Mouse (Mus musculus): ENCODE data around the gene Zfp949. TPM values are rescaled to one million over a fixed set of nuclear protein-coding genes. Genes with fewer than 3 reads are reported as not detected.

Gene Zfp949
- polyA plus RNA-seq, 1 experiment from 2014 or later, result 14.7 TPM

Other genes with a start within 250 kb of the Zfp949 start
- gene Nt5e, start 220.8 kb upstream of the Zfp949 start, polyA plus RNA-seq (2016; fragmentation: Nextera tagmentation; extraction: Ambion mirVana), result 0.86 and 0.98 TPM in 2 replicates
- 20.7 and 22.3 TPM in 2 replicates for gene Snx14, start 109.1 kb upstream of the Zfp949 start, polyA plus RNA-seq (2016; fragmentation: Nextera tagmentation; extraction: Ambion mirVana)
- 0.42 and 1.1 TPM in 2 replicates for gene Gm20537, start 91.4 kb upstream of the Zfp949 start, polyA plus RNA-seq (2016; fragmentation: Nextera tagmentation; extraction: Ambion mirVana)
- 102 and 104 TPM in 2 replicates for gene Syncrip, start 65.4 kb upstream of the Zfp949 start, polyA plus RNA-seq (2016; fragmentation: Nextera tagmentation; extraction: Ambion mirVana)
- 0.15 TPM in 1 of 2 replicates, not detected in the other for gene Trim43a, start 32.9 kb downstream of the Zfp949 start, polyA plus RNA-seq (2016; fragmentation: Nextera tagmentation; extraction: Ambion mirVana)
- gene Mthfsl, start 172.3 kb downstream of the Zfp949 start, polyA plus RNA-seq (2016; fragmentation: Nextera tagmentation; extraction: Ambion mirVana), result 30.9 and 32.0 TPM in 2 replicates
- gene Bcl2a1d, start 183.9 kb downstream of the Zfp949 start, polyA plus RNA-seq (2016; fragmentation: Nextera tagmentation; extraction: Ambion mirVana), result not detected in 2 replicates

All from neural tube, embryonic 12.5 days (tissue).